Mouse (Mus musculus) stomach, embryonic 16.5 days (tissue): ENCODE data around the gene Celf6. TPM values are rescaled to one million over a fixed set of nuclear protein-coding genes. Genes with fewer than 3 reads are reported as not detected.

Source experiments
- ATAC-seq: fragments of 200-750 bp; cut with Nextera tagmentation; 2 replicates; pipeline ENCODE4 v1.8.0; 2017; ENCODE audit warnings: moderate number of reproducible peaks, moderate TSS enrichment; ENCODE audit not compliant: insufficient read depth, low FRiP score
- H3K27ac ChIP-seq: fragments of 300-500 bp; sonication (generic); 2 replicates; pipeline ENCODE4 v1.5.1; 2014; ENCODE audit warnings: low read length
- H3K27me3 ChIP-seq: fragments of 300-500 bp; sonication (generic); 2 replicates; pipeline ENCODE4 v1.6.1; 2014; ENCODE audit warnings: low read length, control low read depth, mixed read lengths; ENCODE audit not compliant: control insufficient read depth, insufficient read depth
- H3K36me3 ChIP-seq: fragments of 300-500 bp; sonication (generic); 2 replicates; pipeline ENCODE4 v1.6.1; 2014; ENCODE audit warnings: low read length; ENCODE audit not compliant: control insufficient read depth, insufficient read depth
- H3K4me1 ChIP-seq: fragments of 300-500 bp; sonication (generic); 2 replicates; pipeline ENCODE4 v1.6.1; 2014; ENCODE audit warnings: low read length, control low read depth, mixed read lengths; ENCODE audit not compliant: control insufficient read depth, insufficient read depth
- H3K4me2 ChIP-seq: fragments of 300-500 bp; sonication (generic); 2 replicates; pipeline ENCODE4 v1.6.1; 2014; ENCODE audit warnings: low read depth, low read length, mixed read lengths
- H3K4me3 ChIP-seq: fragments of 300-500 bp; sonication (generic); replicated peaks from 2 replicates; pipeline ENCODE4 v1.5.1; 2014; ENCODE audit warnings: mild to moderate bottlenecking, low read length
- H3K9ac ChIP-seq: fragments of 300-500 bp; sonication (generic); 2 replicates; pipeline ENCODE4 v1.6.1; 2014; ENCODE audit warnings: low read length
- H3K9me3 ChIP-seq: fragments of 300-500 bp; sonication (generic); replicated peaks from 2 replicates; pipeline ENCODE4 v1.6.1; 2016; ENCODE audit warnings: low read length, control low read depth; ENCODE audit not compliant: control insufficient read depth
- WGBS: fragments of 180-500 bp; shearing (Covaris S2); extraction: QIAGEN DNeasy Blood & Tissue Kit; methylation state at CpG from one replicate; pipeline ENCODE4 v1.1.7; 2014; 5-methylcytosine and 5-hydroxymethylcytosine counted together
- polyA plus RNA-seq: library from polyadenylated mRNA; unstranded; fragments of >200 nt; fragmentation: Nextera tagmentation; extraction: Ambion mirVana; gene quantifications from 2 replicates; pipeline ENCODE4 v1.2.1, GENCODE M21; 2015

Gene Celf6
- polyA plus RNA-seq, 1 experiment from 2014 or later, result 2.7 TPM

DNA sequence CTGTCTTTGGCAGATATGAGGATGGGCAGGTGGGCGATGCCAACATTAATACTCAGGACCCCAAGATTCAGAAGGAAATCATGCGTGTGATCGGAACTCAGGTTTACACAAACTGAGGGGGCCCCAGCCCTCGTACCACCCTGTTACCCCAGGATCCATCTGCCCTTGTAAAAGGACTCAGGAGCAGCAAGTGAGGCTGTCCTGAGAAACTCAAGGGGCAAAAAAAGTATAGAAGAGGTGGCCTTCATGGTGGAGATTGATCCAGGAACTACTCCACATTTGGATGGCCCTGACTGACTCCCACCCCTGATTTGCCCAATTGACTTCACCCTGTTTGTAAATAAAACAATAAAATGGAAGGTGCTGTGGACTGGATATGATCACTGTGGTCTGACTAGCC lies 72.2 kb downstream of the Celf6 start:
- WGBS, result 98% methylated on average over 4 of the region's 4 CpGs

GRCm38 (mm10) chr9:59653371-59653770 lies 75.7 kb downstream of the Celf6 start:
- Histone ChIP-seq H3K9ac (no peak overlapping the region), H3K4me3 (no peak overlapping the region), H3K9me3 (no peaks in the 10 kb centered on the region), H3K4me1 (peaks cover 9% of the 10 kb centered on the region), H3K27ac (no peak overlapping the region; the same call in 1 of the 2 replicates), H3K36me3 (peaks cover 20% of the 10 kb centered on the region; the same call in 1 of the 2 replicates), H3K27me3 (no peaks in the 10 kb centered on the region), H3K4me2 (no peak overlapping the region)
- no peak for ATAC-seq
- 22% methylated on average over 3 of the region's 3 CpGs for WGBS

More for the DNA sequence above, 72.2 kb downstream of the Celf6 start:
- no peaks in the 10 kb centered on the region for H3K9me3 ChIP-seq
- H3K4me3 ChIP-seq, result no peak overlapping the region
- no peak for ATAC-seq
- no peak overlapping the region for H3K9ac ChIP-seq
- H3K27ac ChIP-seq, result no peak overlapping the region
- H3K4me1 ChIP-seq, result 0 out of 2 replicates have a peak, but pooled peaks cover under 1% of the 10 kb centered on the region
- no peak overlapping the region for H3K4me2 ChIP-seq
- no peaks in the 10 kb centered on the region for H3K27me3 ChIP-seq
- peaks cover 20% of the 10 kb centered on the region; the same call in 1 of the 2 replicates for H3K36me3 ChIP-seq

DNA sequence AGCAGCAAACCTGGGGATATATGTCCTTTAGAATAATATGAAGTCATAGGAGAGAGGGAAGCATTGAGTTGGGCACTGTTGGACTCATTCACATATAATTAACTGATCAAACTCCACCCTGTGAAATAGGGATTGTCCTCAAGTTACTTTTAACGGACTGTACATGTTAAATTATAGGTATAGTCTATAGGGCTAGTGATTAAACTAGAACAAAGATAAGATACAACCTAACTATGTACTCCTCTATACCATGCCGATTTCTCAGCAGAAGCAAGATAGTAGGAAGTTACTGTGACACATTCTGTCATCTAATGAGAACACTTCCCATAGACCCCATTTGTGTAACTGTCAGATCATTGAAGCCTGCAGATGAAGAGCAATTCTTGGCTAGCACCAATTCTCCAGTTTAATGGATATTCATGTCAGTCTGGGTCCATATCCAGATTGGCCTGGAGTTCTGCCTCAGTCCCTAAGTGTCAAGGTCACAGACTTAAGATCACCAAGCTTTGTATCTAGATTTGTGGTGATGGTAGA lies 76.8 kb downstream of the Celf6 start:
- H3K9ac ChIP-seq, result no peak overlapping the region
- no peak overlapping the region for H3K4me3 ChIP-seq
- no peak overlapping the region for H3K27ac ChIP-seq
- no peak overlapping the region for H3K4me2 ChIP-seq
- no peaks in the 10 kb centered on the region for H3K27me3 ChIP-seq
- no peak for ATAC-seq
- peaks cover 19% of the 10 kb centered on the region for H3K4me1 ChIP-seq
- H3K36me3 ChIP-seq, result peaks cover 9% of the 10 kb centered on the region; the same call in 1 of the 2 replicates
- 74% methylated on average over 2 of the region's 2 CpGs for WGBS
- no peaks in the 10 kb centered on the region for H3K9me3 ChIP-seq

DNA sequence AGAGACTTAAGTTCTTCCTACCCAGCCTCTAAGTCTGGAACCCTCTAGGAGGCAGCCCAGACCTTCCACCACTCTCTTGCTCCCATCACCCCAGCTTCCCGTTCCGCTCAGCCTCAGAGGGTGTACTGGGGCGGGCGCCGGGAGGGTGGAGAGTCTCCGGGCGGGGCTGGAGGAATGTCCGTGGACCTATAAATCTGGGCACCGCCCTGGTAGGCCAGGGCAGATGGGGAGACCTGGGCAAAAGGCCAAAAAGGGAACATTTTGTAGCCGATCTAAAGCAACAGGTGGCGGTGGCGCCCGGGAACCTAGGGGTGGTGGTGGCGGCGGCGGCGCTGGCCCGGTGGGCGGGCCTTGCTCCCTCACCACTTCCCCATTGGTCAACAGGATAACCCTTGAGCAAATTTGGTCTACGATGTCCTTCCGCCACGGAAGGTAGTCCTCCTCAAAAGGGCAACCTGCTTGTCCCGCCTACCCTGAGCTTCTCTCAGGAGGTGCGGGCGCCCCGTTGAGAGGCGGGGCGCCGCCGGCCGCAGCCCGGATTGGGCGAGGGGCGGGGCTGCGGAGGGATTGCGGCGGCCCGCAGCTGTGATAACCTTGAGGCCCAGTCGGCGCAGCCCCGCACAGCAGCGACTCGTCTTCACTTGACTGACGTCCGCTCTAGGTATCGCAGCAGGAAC lies 78.4 kb downstream of the Celf6 start, which contains the start of gene Pkm:
Pkm (plus strand) TSS at position 411 of the 677 bp plus-strand sequence.
- WGBS, result under 1% methylated on average over 45 of the region's 46 CpGs
- H3K27me3 ChIP-seq, result no peaks in the 10 kb centered on the region
- H3K4me3 ChIP-seq, result peak within 1 kb of the TSS; percentile 93

More for the DNA sequence above, 78.4 kb downstream of the Celf6 start, which contains the start of gene Pkm:
- Histone ChIP-seq H3K9ac (peak within 1 kb of the TSS; percentile 87), H3K36me3 (0 out of 2 replicates have a peak, but pooled peaks cover 3% of the 10 kb centered on the region), H3K9me3 (no peaks in the 10 kb centered on the region), H3K4me1 (peaks cover 35% of the 10 kb centered on the region), H3K4me2 (peak within 1 kb of the TSS; percentile 57), H3K27ac (peak within 1 kb of the TSS; percentile 96)
- ATAC-seq, result peak; percentile 93

Other genes starting within 250 kb of the Celf6 start
- gene Bbs4, start 224.4 kb upstream of the Celf6 start, polyA plus RNA-seq, result 10.1 and 10.7 TPM in 2 replicates
- 9.5 and 12.3 TPM in 2 replicates for gene Arih1, start 91.3 kb upstream of the Celf6 start, polyA plus RNA-seq
- 80.9 and 87.9 TPM in 2 replicates for gene Hexa, start 38.4 kb upstream of the Celf6 start, polyA plus RNA-seq
- gene Tmem202, start 38.1 kb upstream of the Celf6 start, polyA plus RNA-seq, result not detected in 2 replicates
- gene Parp6, start 39.4 kb downstream of the Celf6 start, polyA plus RNA-seq, result 28.2 and 31.1 TPM in 2 replicates
- gene Pkm, start 78.5 kb downstream of the Celf6 start, polyA plus RNA-seq, result 1,032 and 1,108 TPM in 2 replicates
- 2.2 and 3.6 TPM in 2 replicates for gene Gramd2, start 102.2 kb downstream of the Celf6 start, polyA plus RNA-seq
- 7.6 and 10.7 TPM in 2 replicates for gene Senp8, start 172.8 kb downstream of the Celf6 start, polyA plus RNA-seq
- gene Myo9a, start 173.0 kb downstream of the Celf6 start, polyA plus RNA-seq, result 13.8 and 15.0 TPM in 2 replicates